Mouse (Mus musculus) ES-Bruce4 (cell line): ENCODE results near the gene Nono.

ENCODE experiments used
- CTCF ChIP-seq: IDR thresholded peaks from one replicate; pipeline ENCODE4 v1.8.1; 2011; ENCODE audit warnings: low read depth, low read length
- EP300 ChIP-seq: IDR thresholded peaks from 2 replicates; pipeline ENCODE4 v1.6.1; 2011; ENCODE audit warnings: low read depth, low read length; ENCODE audit not compliant: insufficient read depth

GRCm38 (mm10) chrX:101386222-101386621 is 42.9 kb upstream of the Nono start:
- TF ChIP-seq CTCF (no peak), EP300 (no peak)
